Mouse (Mus musculus): ENCODE measurements around the gene Gm20388. TPM values are rescaled to one million over a fixed set of nuclear protein-coding genes. Genes with fewer than 3 reads are reported as not detected.
A peak's percentile ranks its signal among the peaks of the same experiment; 100 is the strongest.

Gene Gm20388
- polyA plus RNA-seq, 1 experiment from 2014 or later: 12.4 TPM

- no peak overlapping the region for H3K27ac ChIP-seq (ENCODE audit: low read depth, low read length)
- no peak overlapping the region for H3K4me3 ChIP-seq (ENCODE audit: low read length)
- H3K9ac ChIP-seq (ENCODE audit: low read depth, low read length): no peak overlapping the region
- H3K27me3 ChIP-seq (replicated peaks; ENCODE audit: control insufficient read depth, insufficient read depth, low read length): no peaks in the 10 kb centered on the region
- H3K9me3 ChIP-seq (ENCODE audit: control insufficient read depth, low read length): no peaks in the 10 kb centered on the region
- peaks cover 18% of the 10 kb centered on the region for H3K4me1 ChIP-seq (ENCODE audit: control insufficient read depth, insufficient read depth, low read depth, low read length)
- H3K36me3 ChIP-seq (ENCODE audit: control insufficient read depth, insufficient read depth, low read length): no peaks in the 10 kb centered on the region
- H3K4me2 ChIP-seq (ENCODE audit: low read length): no peak overlapping the region
- no peak for ATAC-seq
- 86% methylated on average over 25 of the region's 25 CpGs for WGBS
Observed at GRCm38 (mm10) chr8:122564363-122565352, 2654.0 kb downstream of the Gm20388 start.

DNA sequence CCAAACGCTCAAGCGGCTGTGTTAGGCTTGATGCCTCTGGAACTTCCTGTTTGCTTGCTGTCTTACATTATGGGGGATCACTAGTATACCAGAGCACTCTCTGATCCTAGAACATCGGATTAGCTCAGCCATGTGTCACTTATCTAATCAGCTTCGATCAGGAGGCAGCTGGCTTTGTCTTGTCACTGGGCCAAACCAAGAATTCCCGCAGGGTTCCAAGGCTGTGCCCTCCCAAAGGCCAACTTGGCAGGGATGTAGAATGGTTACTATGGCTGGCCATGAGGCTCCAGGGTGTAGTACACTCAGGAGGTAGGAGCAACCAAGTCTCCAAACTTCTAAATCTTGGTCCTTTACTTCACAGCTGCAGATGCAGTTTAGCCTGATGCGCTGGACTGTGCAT lies 2656.1 kb downstream of the Gm20388 start:
- 0 out of 2 replicates have a peak, but pooled peaks cover 5% of the 10 kb centered on the region for H3K36me3 ChIP-seq (ENCODE audit: control insufficient read depth, insufficient read depth, low read length)
- H3K27ac ChIP-seq (ENCODE audit: low read depth, low read length): peak overlapping the region; percentile 88
- 35% methylated on average over 6 of the region's 6 CpGs for WGBS
- ATAC-seq: no peak
- H3K4me3 ChIP-seq (ENCODE audit: low read length): peak overlapping the region; percentile 76
- peak overlapping the region; percentile 82 for H3K9ac ChIP-seq (ENCODE audit: low read depth, low read length)
- no peaks in the 10 kb centered on the region for H3K9me3 ChIP-seq (ENCODE audit: control insufficient read depth, low read length)
- H3K4me1 ChIP-seq (ENCODE audit: control insufficient read depth, insufficient read depth, low read depth, low read length): peaks cover 18% of the 10 kb centered on the region
- H3K4me2 ChIP-seq (ENCODE audit: low read length): peak overlapping the region; percentile 91
- no peaks in the 10 kb centered on the region for H3K27me3 ChIP-seq (replicated peaks; ENCODE audit: control insufficient read depth, insufficient read depth, low read length)

DNA sequence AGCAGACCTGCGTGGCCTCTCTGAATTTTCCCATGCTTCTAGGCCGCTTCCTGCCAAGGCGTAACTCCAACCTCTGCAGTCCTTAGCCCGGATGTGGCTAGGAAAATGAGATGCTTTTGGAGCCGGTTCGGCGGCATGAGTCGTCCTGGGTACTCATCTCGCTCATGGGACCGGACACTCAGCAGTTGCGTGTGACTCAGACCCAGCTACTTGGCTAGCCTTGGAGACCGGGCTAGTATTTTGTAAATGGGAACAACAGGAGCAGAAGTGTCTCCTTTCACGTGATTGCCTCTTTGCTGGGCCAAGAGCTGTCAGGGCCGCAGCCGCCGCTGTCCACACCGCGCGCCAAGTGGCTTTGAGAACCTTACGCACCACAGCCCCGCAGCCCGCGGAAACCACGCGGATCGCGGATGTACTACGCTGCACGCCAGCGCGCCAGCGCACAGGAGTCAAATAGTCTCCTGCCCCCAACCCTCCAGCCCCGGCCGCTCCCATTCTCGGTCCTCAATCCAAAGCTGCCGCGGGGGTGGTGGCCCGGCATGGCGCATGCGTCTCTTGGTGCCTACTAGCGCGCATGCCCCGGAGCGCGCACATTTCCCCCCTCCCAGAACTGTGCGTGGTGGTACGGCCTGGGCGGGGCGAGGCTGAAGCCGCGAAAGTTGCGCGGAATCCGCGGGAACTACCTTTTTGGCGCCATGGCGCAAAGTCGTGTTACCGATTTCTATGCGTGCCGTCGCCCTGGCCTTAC lies 2656.9 kb downstream of the Gm20388 start, which contains the start of gene Cdt1:
Gene Cdt1, plus strand, starts transcription at position 655 of the 748 bp plus-strand sequence.
- H3K9ac ChIP-seq (ENCODE audit: low read depth, low read length): peak within 1 kb of the TSS; percentile 82
- peak within 1 kb of the TSS; percentile 76 for H3K4me3 ChIP-seq (ENCODE audit: low read length)
- peak within 1 kb of the TSS; percentile 88 for H3K27ac ChIP-seq (ENCODE audit: low read depth, low read length)
- H3K27me3 ChIP-seq (replicated peaks; ENCODE audit: control insufficient read depth, insufficient read depth, low read length): no peaks in the 10 kb centered on the region
- under 1% methylated on average over 62 of the region's 62 CpGs for WGBS
- H3K4me2 ChIP-seq (ENCODE audit: low read length): peak within 1 kb of the TSS; percentile 91
- 0 out of 2 replicates have a peak, but pooled peaks cover 6% of the 10 kb centered on the region for H3K36me3 ChIP-seq (ENCODE audit: control insufficient read depth, insufficient read depth, low read length)
- ATAC-seq: peak; percentile 97
- peaks cover 18% of the 10 kb centered on the region for H3K4me1 ChIP-seq (ENCODE audit: control insufficient read depth, insufficient read depth, low read depth, low read length)
- no peaks in the 10 kb centered on the region for H3K9me3 ChIP-seq (ENCODE audit: control insufficient read depth, low read length)

- Histone ChIP-seq H3K27me3 (replicated peaks; ENCODE audit: control insufficient read depth, insufficient read depth, low read length) (no peaks in the 10 kb centered on the region), H3K9me3 (ENCODE audit: control insufficient read depth, low read length) (no peaks in the 10 kb centered on the region), H3K4me2 (ENCODE audit: low read length) (peak overlapping the region; percentile 91), H3K4me3 (ENCODE audit: low read length) (peak overlapping the region; percentile 76), H3K27ac (ENCODE audit: low read depth, low read length) (peak overlapping the region; percentile 55), H3K36me3 (ENCODE audit: control insufficient read depth, insufficient read depth, low read length) (0 out of 2 replicates have a peak, but pooled peaks cover 9% of the 10 kb centered on the region), H3K9ac (ENCODE audit: low read depth, low read length) (peak overlapping the region; percentile 76), H3K4me1 (ENCODE audit: control insufficient read depth, insufficient read depth, low read depth, low read length) (peaks cover 18% of the 10 kb centered on the region)
- under 1% methylated on average over 28 of the region's 34 CpGs for WGBS
- ATAC-seq: peak; percentile 58
Observed at GRCm38 (mm10) chr8:122568109-122568504, 2657.5 kb downstream of the Gm20388 start.

DNA sequence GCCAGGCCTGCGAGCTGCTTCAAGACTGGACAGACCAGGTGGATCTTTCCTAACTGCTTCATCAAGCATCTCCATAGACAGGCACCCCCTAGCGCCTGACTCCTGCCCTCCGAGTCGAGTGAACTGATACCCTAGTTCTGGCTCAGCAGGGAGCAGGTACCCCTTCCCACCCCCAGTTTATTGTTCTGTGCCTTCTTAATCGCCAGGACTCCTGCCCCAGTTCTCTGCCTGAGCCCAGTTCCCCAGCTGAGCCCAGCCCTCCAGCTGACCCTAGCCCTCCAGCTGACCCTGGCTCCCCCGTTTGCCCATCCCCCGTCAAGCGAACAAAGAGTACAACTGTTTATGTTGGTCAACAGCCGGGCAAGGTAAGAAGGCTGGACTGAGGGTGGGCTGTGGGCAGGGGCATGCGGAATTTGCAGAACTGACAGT lies 2658.3 kb downstream of the Gm20388 start:
- Histone ChIP-seq H3K27ac (ENCODE audit: low read depth, low read length) (no peak overlapping the region), H3K4me1 (ENCODE audit: control insufficient read depth, insufficient read depth, low read depth, low read length) (peaks cover 18% of the 10 kb centered on the region), H3K4me3 (ENCODE audit: low read length) (peak overlapping the region; percentile 76), H3K9ac (ENCODE audit: low read depth, low read length) (peak overlapping the region; percentile 41), H3K4me2 (ENCODE audit: low read length) (peak overlapping the region; percentile 91), H3K27me3 (replicated peaks; ENCODE audit: control insufficient read depth, insufficient read depth, low read length) (no peaks in the 10 kb centered on the region), H3K36me3 (ENCODE audit: control insufficient read depth, insufficient read depth, low read length) (0 out of 2 replicates have a peak, but pooled peaks cover 9% of the 10 kb centered on the region), H3K9me3 (ENCODE audit: control insufficient read depth, low read length) (no peaks in the 10 kb centered on the region)
- ATAC-seq: no peak
- 8% methylated on average over 10 of the region's 10 CpGs for WGBS

DNA sequence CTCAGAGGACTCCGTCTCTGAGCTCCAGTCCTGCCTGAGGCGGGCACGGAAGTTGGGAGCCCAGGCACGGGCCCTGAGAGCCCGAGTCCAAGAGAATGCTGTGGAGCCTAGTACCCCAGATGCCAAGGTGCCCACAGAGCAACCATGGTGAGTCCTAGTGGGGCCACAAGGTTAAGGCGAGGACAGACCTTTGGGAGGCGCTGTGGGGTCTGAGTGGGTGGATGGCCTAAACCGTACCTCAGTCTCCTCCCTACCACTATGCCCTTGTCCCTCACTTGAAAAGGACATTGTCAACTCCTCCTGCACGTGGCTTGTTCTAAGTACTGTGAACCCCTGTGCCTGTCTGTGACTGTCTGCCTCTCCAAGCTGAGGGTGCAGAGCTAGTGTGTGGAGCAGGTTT lies 2658.7 kb downstream of the Gm20388 start:
- H3K4me1 ChIP-seq (ENCODE audit: control insufficient read depth, insufficient read depth, low read depth, low read length): peaks cover 19% of the 10 kb centered on the region
- H3K27me3 ChIP-seq (replicated peaks; ENCODE audit: control insufficient read depth, insufficient read depth, low read length): no peaks in the 10 kb centered on the region
- peak overlapping the region; percentile 76 for H3K4me3 ChIP-seq (ENCODE audit: low read length)
- peak overlapping the region; percentile 91 for H3K4me2 ChIP-seq (ENCODE audit: low read length)
- H3K9me3 ChIP-seq (ENCODE audit: control insufficient read depth, low read length): no peaks in the 10 kb centered on the region
- 56% methylated on average over 9 of the region's 9 CpGs for WGBS
- 0 out of 2 replicates have a peak, but pooled peaks cover 9% of the 10 kb centered on the region for H3K36me3 ChIP-seq (ENCODE audit: control insufficient read depth, insufficient read depth, low read length)
- no peak overlapping the region for H3K27ac ChIP-seq (ENCODE audit: low read depth, low read length)
- peak overlapping the region; percentile 41 for H3K9ac ChIP-seq (ENCODE audit: low read depth, low read length)
- no peak for ATAC-seq

DNA sequence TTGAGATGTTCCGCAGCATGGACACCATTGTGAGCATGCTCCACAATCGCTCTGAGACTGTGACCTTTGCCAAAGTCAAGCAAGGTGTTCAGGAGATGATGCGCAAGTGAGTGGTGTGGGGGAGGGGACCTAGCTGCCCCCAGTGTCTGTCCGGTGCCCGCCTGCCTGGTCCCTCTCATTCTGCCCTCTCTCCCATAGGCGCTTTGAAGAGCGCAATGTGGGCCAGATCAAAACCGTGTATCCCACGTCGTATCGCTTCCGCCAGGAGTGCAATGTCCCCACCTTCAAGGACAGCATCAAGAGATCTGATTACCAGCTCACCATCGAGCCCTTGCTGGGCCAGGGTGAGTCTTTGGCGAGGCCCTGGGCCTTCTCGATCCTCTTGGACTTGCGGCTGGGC lies 2659.4 kb downstream of the Gm20388 start:
- no peak overlapping the region for H3K4me3 ChIP-seq (ENCODE audit: low read length)
- no peaks in the 10 kb centered on the region for H3K9me3 ChIP-seq (ENCODE audit: control insufficient read depth, low read length)
- no peaks in the 10 kb centered on the region for H3K27me3 ChIP-seq (replicated peaks; ENCODE audit: control insufficient read depth, insufficient read depth, low read length)
- no peak for ATAC-seq
- no peak overlapping the region for H3K9ac ChIP-seq (ENCODE audit: low read depth, low read length)
- H3K27ac ChIP-seq (ENCODE audit: low read depth, low read length): no peak overlapping the region
- WGBS: 95% methylated on average over 16 of the region's 16 CpGs
- peaks cover 25% of the 10 kb centered on the region for H3K4me1 ChIP-seq (ENCODE audit: control insufficient read depth, insufficient read depth, low read depth, low read length)
- no peak overlapping the region for H3K4me2 ChIP-seq (ENCODE audit: low read length)
- peaks cover 12% of the 10 kb centered on the region; the same call in 1 of the 2 replicates for H3K36me3 ChIP-seq (ENCODE audit: control insufficient read depth, insufficient read depth, low read length)

DNA sequence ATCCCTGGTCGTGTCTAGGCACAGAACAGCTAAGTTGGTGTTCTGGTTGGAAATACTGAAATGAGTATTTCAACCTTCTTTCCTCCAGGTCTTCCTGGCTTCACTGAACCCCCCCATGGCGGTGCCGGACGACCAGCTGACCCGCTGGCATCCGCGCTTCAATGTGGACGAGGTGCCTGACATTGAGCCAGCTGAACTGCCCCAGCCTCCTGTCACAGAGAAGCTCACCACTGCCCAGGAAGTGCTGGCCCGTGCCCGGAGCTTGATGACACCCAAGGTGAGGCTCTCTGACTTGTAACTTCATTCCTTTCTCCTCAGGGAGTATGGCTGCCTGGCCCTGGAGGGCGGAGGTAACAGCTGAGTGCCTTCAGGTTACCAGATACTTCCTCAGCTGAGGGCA lies 2660.5 kb downstream of the Gm20388 start:
- 91% methylated on average over 11 of the region's 11 CpGs for WGBS
- ATAC-seq: no peak
- H3K9ac ChIP-seq (ENCODE audit: low read depth, low read length): no peak overlapping the region
- H3K9me3 ChIP-seq (ENCODE audit: control insufficient read depth, low read length): no peaks in the 10 kb centered on the region
- no peak overlapping the region for H3K27ac ChIP-seq (ENCODE audit: low read depth, low read length)
- no peak overlapping the region for H3K4me2 ChIP-seq (ENCODE audit: low read length)
- H3K4me1 ChIP-seq (ENCODE audit: control insufficient read depth, insufficient read depth, low read depth, low read length): peaks cover 37% of the 10 kb centered on the region
- H3K36me3 ChIP-seq (ENCODE audit: control insufficient read depth, insufficient read depth, low read length): peaks cover 12% of the 10 kb centered on the region; the same call in 1 of the 2 replicates
- H3K4me3 ChIP-seq (ENCODE audit: low read length): no peak overlapping the region
- no peaks in the 10 kb centered on the region for H3K27me3 ChIP-seq (replicated peaks; ENCODE audit: control insufficient read depth, insufficient read depth, low read length)
